Mouse (Mus musculus): ENCODE results near the gene Zcchc14. TPM values are rescaled to one million over a fixed set of nuclear protein-coding genes. Genes with fewer than 3 reads are reported as not detected.

The Zcchc14 gene
- polyA plus RNA-seq, 2 experiments, result 1.3 to 1.7 TPM

GRCm38 (mm10) chr8:121577751-121578675, 74.7 kb downstream of the Zcchc14 start:
- peak overlapping the region; percentile 46 for H3K27ac ChIP-seq
- H3K27me3 ChIP-seq (ENCODE audit: control insufficient read depth, insufficient read depth, low read length), result no peaks in the 10 kb centered on the region
- no peaks in the 10 kb centered on the region for H3K9me3 ChIP-seq (ENCODE audit: control insufficient read depth, low read length)
- peak overlapping the region; percentile 74 for H3K9ac ChIP-seq (replicated peaks)
- DNase-seq (ENCODE audit: low read depth in 3 of 3, low spot score in 3 of 3), result no peak
- peak overlapping the region; percentile 70 to 85 for H3K4me3 ChIP-seq (ENCODE audit: insufficient read depth in 1 of 2, low read depth in 2 of 2, low read length in 2 of 2)
- ATAC-seq (ENCODE audit: insufficient read depth), result peak; percentile 44
- peaks cover 0 to 13% of the 10 kb centered on the region in 2 experiments for H3K4me1 ChIP-seq (replicated peaks; ENCODE audit: control insufficient read depth in 2 of 2, insufficient read depth in 2 of 2, low read length in 1 of 2)
- H3K4me2 ChIP-seq (ENCODE audit: low read depth), result peak overlapping the region; percentile 86
- H3K36me3 ChIP-seq (replicated peaks; ENCODE audit: control insufficient read depth, insufficient read depth, low read depth), result no peaks in the 10 kb centered on the region
- WGBS (ENCODE audit: insufficient replicate concordance), result 3% methylated on average over 44 of the region's 44 CpGs
- TF ChIP-seq CTCF (IDR thresholded peaks at IDR 0.05; ENCODE audit: low read depth), result no peak
- TF ChIP-seq EP300 (IDR thresholded peaks at IDR 0.05; ENCODE audit: low read depth), result no peak

GRCm38 (mm10) chr8:121575661-121576060, 77.0 kb downstream of the Zcchc14 start:
- DNase-seq (ENCODE audit: low read depth in 3 of 3, low spot score in 3 of 3) (no peak), ATAC-seq (ENCODE audit: insufficient read depth) (no peak)
- Histone ChIP-seq H3K9ac (replicated peaks) (no peak overlapping the region), H3K27me3 (ENCODE audit: control insufficient read depth, insufficient read depth, low read length) (no peaks in the 10 kb centered on the region), H3K36me3 (replicated peaks; ENCODE audit: control insufficient read depth, insufficient read depth, low read depth) (no peaks in the 10 kb centered on the region), H3K4me3 (ENCODE audit: insufficient read depth in 1 of 2, low read depth in 2 of 2, low read length in 2 of 2) (no peak overlapping the region), H3K27ac (no peak overlapping the region), H3K4me2 (ENCODE audit: low read depth) (no peak overlapping the region), H3K9me3 (ENCODE audit: control insufficient read depth, low read length) (no peaks in the 10 kb centered on the region), H3K4me1 (replicated peaks; ENCODE audit: control insufficient read depth in 2 of 2, insufficient read depth in 2 of 2, low read length in 1 of 2) (peaks cover 0 to 16% of the 10 kb centered on the region in 2 experiments)
- TF ChIP-seq CTCF (IDR thresholded peaks at IDR 0.05; ENCODE audit: low read depth) (no peak), EP300 (IDR thresholded peaks at IDR 0.05; ENCODE audit: low read depth) (no peak)
- 70% methylated on average over 3 of the region's 3 CpGs for WGBS (ENCODE audit: insufficient replicate concordance)

- no peak for TF ChIP-seq CTCF (IDR thresholded peaks at IDR 0.05; ENCODE audit: low read depth)
- 48% methylated on average over 3 of the region's 3 CpGs for WGBS (ENCODE audit: insufficient replicate concordance)
- H3K4me1 ChIP-seq (replicated peaks; ENCODE audit: control insufficient read depth in 2 of 2, insufficient read depth in 2 of 2, low read length in 1 of 2), result peaks cover 0 to 13% of the 10 kb centered on the region in 2 experiments
- no peak overlapping the region for H3K4me2 ChIP-seq (ENCODE audit: low read depth)
- no peak overlapping the region for H3K27ac ChIP-seq
- no peaks in the 10 kb centered on the region for H3K27me3 ChIP-seq (ENCODE audit: control insufficient read depth, insufficient read depth, low read length)
- DNase-seq (ENCODE audit: low read depth in 3 of 3, low spot score in 3 of 3) (no peak), ATAC-seq (ENCODE audit: insufficient read depth) (peak; percentile 58)
- no peaks in the 10 kb centered on the region for H3K9me3 ChIP-seq (ENCODE audit: control insufficient read depth, low read length)
- no peaks in the 10 kb centered on the region for H3K36me3 ChIP-seq (replicated peaks; ENCODE audit: control insufficient read depth, insufficient read depth, low read depth)
- no peak overlapping the region for H3K9ac ChIP-seq (replicated peaks)
- no peak overlapping the region for H3K4me3 ChIP-seq (ENCODE audit: insufficient read depth in 1 of 2, low read depth in 2 of 2, low read length in 2 of 2)
Measured at GRCm38 (mm10) chr8:121573275-121573674, 79.4 kb downstream of the Zcchc14 start.

GRCm38 (mm10) chr8:121572121-121572520, 80.6 kb downstream of the Zcchc14 start:
- ATAC-seq (ENCODE audit: insufficient read depth) (no peak), DNase-seq (ENCODE audit: low read depth in 3 of 3, low spot score in 3 of 3) (no peak)
- Histone ChIP-seq H3K4me3 (ENCODE audit: insufficient read depth in 1 of 2, low read depth in 2 of 2, low read length in 2 of 2) (no peak overlapping the region), H3K27ac (no peak overlapping the region), H3K4me1 (replicated peaks; ENCODE audit: control insufficient read depth in 2 of 2, insufficient read depth in 2 of 2, low read length in 1 of 2) (peaks cover 0 to 10% of the 10 kb centered on the region in 2 experiments), H3K9ac (replicated peaks) (no peak overlapping the region), H3K9me3 (ENCODE audit: control insufficient read depth, low read length) (no peaks in the 10 kb centered on the region), H3K36me3 (replicated peaks; ENCODE audit: control insufficient read depth, insufficient read depth, low read depth) (no peaks in the 10 kb centered on the region), H3K27me3 (ENCODE audit: control insufficient read depth, insufficient read depth, low read length) (no peaks in the 10 kb centered on the region), H3K4me2 (ENCODE audit: low read depth) (no peak overlapping the region)
- no peak for TF ChIP-seq EP300 (IDR thresholded peaks at IDR 0.05; ENCODE audit: low read depth)
- no peak for TF ChIP-seq CTCF (IDR thresholded peaks at IDR 0.05; ENCODE audit: low read depth)
- WGBS (ENCODE audit: insufficient replicate concordance), result 64% methylated on average over 7 of the region's 7 CpGs

- Histone ChIP-seq H3K4me2 (ENCODE audit: low read depth) (peak overlapping the region; percentile 30), H3K4me3 (ENCODE audit: insufficient read depth in 1 of 2, low read depth in 2 of 2, low read length in 2 of 2) (peak overlapping the region in 1 of 2 experiments; percentile 9; a peak in 1 of 4 replicates), H3K4me1 (replicated peaks; ENCODE audit: control insufficient read depth in 2 of 2, insufficient read depth in 2 of 2, low read length in 1 of 2) (peaks cover 0 to 6% of the 10 kb centered on the region in 2 experiments; a peak in 2 of 4 replicates), H3K27me3 (ENCODE audit: control insufficient read depth, insufficient read depth, low read length) (no peaks in the 10 kb centered on the region), H3K36me3 (replicated peaks; ENCODE audit: control insufficient read depth, insufficient read depth, low read depth) (no peaks in the 10 kb centered on the region), H3K9me3 (ENCODE audit: control insufficient read depth, low read length) (no peaks in the 10 kb centered on the region), H3K9ac (replicated peaks) (no peak overlapping the region), H3K27ac (no peak overlapping the region)
- TF ChIP-seq CTCF (IDR thresholded peaks at IDR 0.05; ENCODE audit: low read depth) (no peak), EP300 (IDR thresholded peaks at IDR 0.05; ENCODE audit: low read depth) (no peak)
- DNase-seq (ENCODE audit: low read depth in 3 of 3, low spot score in 3 of 3) (no peak), ATAC-seq (ENCODE audit: insufficient read depth) (no peak)
- WGBS (ENCODE audit: insufficient replicate concordance), result 64% methylated on average over 17 of the region's 17 CpGs
Measured at GRCm38 (mm10) chr8:121570801-121571200, 81.9 kb downstream of the Zcchc14 start.
